Mouse (Mus musculus): ENCODE measurements around the gene Capn12. TPM values are rescaled to one million over a fixed set of nuclear protein-coding genes. Genes with fewer than 3 reads are reported as not detected.
A peak's percentile ranks its signal among the peaks of the same experiment; 100 is the strongest.

Gene Capn12
- total and polyA plus RNA-seq, 3 experiments = 0.02 to 0.22 TPM; not detected in 1

GRCm38 (mm10) chr7:28874565-28874964 lies 6.7 kb upstream of the Capn12 start:
- peaks cover 10% of the 10 kb centered on the region; the same call in 1 of the 2 replicates for H3K27me3 ChIP-seq (ENCODE audit: insufficient read depth, low read length)
- ATAC-seq (ENCODE audit: extremely low read depth, insufficient number of reproducible peaks, low FRiP score, poor library complexity, severe bottlenecking) (no peak), DNase-seq (ENCODE audit: low spot score) (no peak)
- H3K36me3 ChIP-seq (replicated peaks) = no peaks in the 10 kb centered on the region
- H3K4me1 ChIP-seq (ENCODE audit: insufficient read depth, low read depth, low read length) = peaks cover 12% of the 10 kb centered on the region
- no peak overlapping the region for H3K4me3 ChIP-seq (ENCODE audit: low read depth, low read length)
- no peak for TF ChIP-seq CTCF (IDR thresholded peaks at IDR 0.05; ENCODE audit: low read depth, low read length)
- TF ChIP-seq TAL1 (conservative IDR thresholded peaks at IDR 0.05; ENCODE audit: low read depth, low read length) = no peak
- no peak for TF ChIP-seq GATA2 (IDR thresholded peaks at IDR 0.05; ENCODE audit: borderline replicate concordance, low read depth, low read length)
- TF ChIP-seq GATA1 (IDR thresholded peaks at IDR 0.05; ENCODE audit: borderline replicate concordance, low read length) = no peak
- TF ChIP-seq POLR2AphosphoS5 (IDR thresholded peaks at IDR 0.05; ENCODE audit: insufficient replicate concordance, low read depth, low read length) = no peak
- no peaks in the 10 kb centered on the region for H3K9me3 ChIP-seq (replicated peaks)

GRCm38 (mm10) chr7:28876099-28876498 lies 5.1 kb upstream of the Capn12 start:
- no peak for ATAC-seq (ENCODE audit: extremely low read depth, insufficient number of reproducible peaks, low FRiP score, poor library complexity, severe bottlenecking)
- peaks cover 14% of the 10 kb centered on the region for H3K4me1 ChIP-seq (ENCODE audit: insufficient read depth, low read depth, low read length)

DNA sequence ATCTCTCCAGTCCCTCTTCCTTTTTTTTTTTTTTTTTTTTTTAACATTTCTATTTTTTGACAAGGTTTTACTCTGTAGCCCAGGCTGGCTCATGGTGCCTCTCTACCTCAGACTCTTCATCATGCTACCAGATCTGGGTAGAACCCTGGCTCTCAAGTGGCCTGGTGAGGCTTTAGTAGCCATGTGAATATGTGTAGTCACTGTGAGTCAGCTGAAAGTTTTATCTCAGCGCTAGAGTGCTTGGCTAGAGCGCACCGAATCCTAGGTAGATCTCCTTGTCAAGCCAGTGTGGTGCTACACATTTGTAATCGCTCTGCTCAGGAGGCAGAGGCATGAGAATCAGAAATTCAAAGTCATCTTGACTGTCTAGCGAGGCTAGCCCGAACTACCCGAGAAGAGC lies 4.1 kb upstream of the Capn12 start:
- H3K27me3 ChIP-seq (ENCODE audit: insufficient read depth, low read length) = peaks cover 16% of the 10 kb centered on the region; the same call in 1 of the 2 replicates
- DNase-seq (ENCODE audit: low spot score) = no peak
- ATAC-seq (ENCODE audit: extremely low read depth, insufficient number of reproducible peaks, low FRiP score, poor library complexity, severe bottlenecking) = peak; percentile 54
- no peaks in the 10 kb centered on the region for H3K36me3 ChIP-seq (replicated peaks)
- TF ChIP-seq GATA2 (IDR thresholded peaks at IDR 0.05; ENCODE audit: borderline replicate concordance, low read depth, low read length) (no peak), GATA1 (IDR thresholded peaks at IDR 0.05; ENCODE audit: borderline replicate concordance, low read length) (no peak), TAL1 (conservative IDR thresholded peaks at IDR 0.05; ENCODE audit: low read depth, low read length) (no peak)
- no peak overlapping the region for H3K4me3 ChIP-seq (ENCODE audit: low read depth, low read length)
- no peaks in the 10 kb centered on the region for H3K9me3 ChIP-seq (replicated peaks)
- peaks cover 14% of the 10 kb centered on the region for H3K4me1 ChIP-seq (ENCODE audit: insufficient read depth, low read depth, low read length)

More at GRCm38 (mm10) chr7:28876099-28876498, 5.1 kb upstream of the Capn12 start:
- Histone ChIP-seq H3K9me3 (replicated peaks) (no peaks in the 10 kb centered on the region), H3K27me3 (ENCODE audit: insufficient read depth, low read length) (peaks cover 11% of the 10 kb centered on the region; the same call in 1 of the 2 replicates), H3K4me3 (ENCODE audit: low read depth, low read length) (no peak overlapping the region), H3K36me3 (replicated peaks) (no peaks in the 10 kb centered on the region)
- TF ChIP-seq GATA2 (IDR thresholded peaks at IDR 0.05; ENCODE audit: borderline replicate concordance, low read depth, low read length) (no peak), GATA1 (IDR thresholded peaks at IDR 0.05; ENCODE audit: borderline replicate concordance, low read length) (no peak), TAL1 (conservative IDR thresholded peaks at IDR 0.05; ENCODE audit: low read depth, low read length) (no peak), POLR2AphosphoS5 (IDR thresholded peaks at IDR 0.05; ENCODE audit: insufficient replicate concordance, low read depth, low read length) (no peak), CTCF (IDR thresholded peaks at IDR 0.05; ENCODE audit: low read depth, low read length) (no peak)
- DNase-seq (ENCODE audit: low spot score) = no peak

- no peak for ATAC-seq (ENCODE audit: extremely low read depth, insufficient number of reproducible peaks, low FRiP score, poor library complexity, severe bottlenecking)
- TF ChIP-seq TAL1 (conservative IDR thresholded peaks at IDR 0.05; ENCODE audit: low read depth, low read length) (no peak), GATA2 (IDR thresholded peaks at IDR 0.05; ENCODE audit: borderline replicate concordance, low read depth, low read length) (no peak), GATA1 (IDR thresholded peaks at IDR 0.05; ENCODE audit: borderline replicate concordance, low read length) (no peak), POLR2AphosphoS5 (IDR thresholded peaks at IDR 0.05; ENCODE audit: insufficient replicate concordance, low read depth, low read length) (no peak), CTCF (IDR thresholded peaks at IDR 0.05; ENCODE audit: low read depth, low read length) (no peak)
- Histone ChIP-seq H3K4me3 (ENCODE audit: low read depth, low read length) (no peak overlapping the region), H3K36me3 (replicated peaks) (no peaks in the 10 kb centered on the region), H3K4me1 (ENCODE audit: insufficient read depth, low read depth, low read length) (peaks cover 14% of the 10 kb centered on the region), H3K27me3 (ENCODE audit: insufficient read depth, low read length) (peaks cover 14% of the 10 kb centered on the region; the same call in 1 of the 2 replicates), H3K9me3 (replicated peaks) (no peaks in the 10 kb centered on the region)
- no peak for DNase-seq (ENCODE audit: low spot score)
These were observed 3.4 kb upstream of the Capn12 start for GRCm38 (mm10) chr7:28877856-28878255.

DNA sequence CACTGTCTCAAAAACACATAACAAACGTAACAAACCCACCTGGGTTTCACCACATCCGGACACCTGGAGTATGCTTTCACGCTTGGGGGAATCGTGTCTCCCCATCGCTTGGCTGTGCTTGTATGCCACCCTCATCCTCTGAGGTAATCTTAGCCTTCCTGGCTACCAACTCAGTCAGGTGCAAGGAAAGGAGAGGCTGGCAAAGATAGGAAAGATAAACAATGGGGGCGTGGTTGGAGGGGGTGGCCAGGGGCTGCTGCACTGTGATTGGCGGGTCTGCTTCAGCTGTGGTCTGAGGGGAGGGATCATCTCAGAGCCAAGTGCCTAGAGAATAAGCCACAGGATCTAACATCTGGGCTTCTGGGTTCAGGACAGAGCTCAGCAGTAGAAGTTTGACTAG lies 1.6 kb upstream of the Capn12 start:
- Histone ChIP-seq H3K4me1 (ENCODE audit: insufficient read depth, low read depth, low read length) (peaks cover 14% of the 10 kb centered on the region), H3K36me3 (replicated peaks) (no peaks in the 10 kb centered on the region), H3K27me3 (ENCODE audit: insufficient read depth, low read length) (peaks cover 14% of the 10 kb centered on the region; the same call in 1 of the 2 replicates), H3K9me3 (replicated peaks) (no peaks in the 10 kb centered on the region), H3K4me3 (ENCODE audit: low read depth, low read length) (no peak overlapping the region)
- DNase-seq (ENCODE audit: low spot score) (no peak), ATAC-seq (ENCODE audit: extremely low read depth, insufficient number of reproducible peaks, low FRiP score, poor library complexity, severe bottlenecking) (no peak)
- TF ChIP-seq POLR2AphosphoS5 (IDR thresholded peaks at IDR 0.05; ENCODE audit: insufficient replicate concordance, low read depth, low read length) (no peak), GATA1 (IDR thresholded peaks at IDR 0.05; ENCODE audit: borderline replicate concordance, low read length) (no peak), GATA2 (IDR thresholded peaks at IDR 0.05; ENCODE audit: borderline replicate concordance, low read depth, low read length) (no peak), CTCF (IDR thresholded peaks at IDR 0.05; ENCODE audit: low read depth, low read length) (no peak), TAL1 (conservative IDR thresholded peaks at IDR 0.05; ENCODE audit: low read depth, low read length) (no peak)

GRCm38 (mm10) chr7:28880554-28880953 lies 668 bp upstream of the Capn12 start:
- ATAC-seq (ENCODE audit: extremely low read depth, insufficient number of reproducible peaks, low FRiP score, poor library complexity, severe bottlenecking) (no peak), DNase-seq (ENCODE audit: low spot score) (no peak)
- Histone ChIP-seq H3K4me1 (ENCODE audit: insufficient read depth, low read depth, low read length) (peaks cover 14% of the 10 kb centered on the region), H3K9me3 (replicated peaks) (no peaks in the 10 kb centered on the region), H3K4me3 (ENCODE audit: low read depth, low read length) (no peak overlapping the region), H3K36me3 (replicated peaks) (no peaks in the 10 kb centered on the region), H3K27me3 (ENCODE audit: insufficient read depth, low read length) (peaks cover 14% of the 10 kb centered on the region; the same call in 1 of the 2 replicates)
- TF ChIP-seq CTCF (IDR thresholded peaks at IDR 0.05; ENCODE audit: low read depth, low read length) (no peak), POLR2AphosphoS5 (IDR thresholded peaks at IDR 0.05; ENCODE audit: insufficient replicate concordance, low read depth, low read length) (no peak), GATA2 (IDR thresholded peaks at IDR 0.05; ENCODE audit: borderline replicate concordance, low read depth, low read length) (no peak), GATA1 (IDR thresholded peaks at IDR 0.05; ENCODE audit: borderline replicate concordance, low read length) (no peak), TAL1 (conservative IDR thresholded peaks at IDR 0.05; ENCODE audit: low read depth, low read length) (no peak)
